Mouse (Mus musculus) fat pad, adult 2 months (tissue): ENCODE measurements at regions not wholly inside any gene's neighbourhood (a gene's known extent, or its start where the extent isn't known, plus 50 kb on each side); places are given as distances from the start of the nearest gene placed in this dataset.
A peak's percentile ranks its signal among the peaks of the same experiment; 100 is the strongest.

Experiments
- DNase-seq: peaks from one replicate; pipeline ENCODE4 v3.0.0-alpha.2; 2011; ENCODE audit warnings: low read depth, low spot score; ENCODE audit errors: extremely low read depth

DNA sequence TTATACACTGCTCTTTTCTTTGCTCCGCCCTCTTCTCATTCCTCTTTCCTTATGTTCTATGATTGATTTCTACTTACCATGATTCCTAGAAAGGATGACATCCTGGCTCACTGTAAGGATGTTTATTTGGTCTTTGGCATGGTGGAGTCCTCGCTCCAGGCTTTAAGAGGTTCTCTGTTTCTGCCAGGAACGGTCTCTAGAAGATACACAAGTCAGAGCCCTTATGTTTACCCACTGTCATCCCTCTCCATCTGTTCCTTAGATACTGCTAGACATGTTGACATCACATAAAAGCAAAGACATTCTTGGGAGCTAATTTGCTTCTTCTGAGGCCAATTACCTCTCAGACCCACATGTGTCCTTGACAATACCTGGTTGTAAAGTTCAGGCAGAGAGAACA, 552.9 kb downstream of the Gm16223 start:
- DNase-seq, result no peak

DNA sequence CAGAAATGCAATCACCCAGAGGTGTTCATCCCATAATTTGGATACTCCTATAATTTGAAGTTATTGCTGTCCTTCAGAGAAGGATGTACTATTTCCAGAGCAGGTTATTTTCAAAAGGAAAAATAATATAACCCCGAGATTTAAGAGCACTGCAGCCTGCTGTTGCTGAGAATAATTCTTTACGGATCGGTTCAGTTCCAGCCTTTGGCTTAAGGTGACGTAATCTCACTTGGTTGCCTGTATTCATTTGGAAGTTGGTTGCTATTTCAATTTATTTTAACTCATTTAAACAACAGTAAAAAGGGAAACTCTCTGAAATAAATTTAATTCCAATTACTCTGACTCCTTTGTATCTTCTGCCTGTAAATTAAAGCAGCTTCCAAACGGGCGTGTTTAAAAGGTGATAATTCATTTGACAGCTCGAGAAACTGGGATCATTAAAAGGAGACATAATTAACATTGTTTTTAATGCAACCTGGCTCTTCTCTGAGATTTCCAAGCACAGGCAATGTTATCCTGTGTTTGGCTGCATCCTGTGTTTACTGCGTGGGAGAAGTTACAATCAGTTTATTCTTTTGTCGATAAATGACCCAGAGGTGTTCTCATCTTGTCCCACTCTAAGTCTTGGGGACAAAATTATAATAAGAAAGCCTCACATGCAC, 568.5 kb downstream of the Gm16223 start:
- no peak for DNase-seq

DNA sequence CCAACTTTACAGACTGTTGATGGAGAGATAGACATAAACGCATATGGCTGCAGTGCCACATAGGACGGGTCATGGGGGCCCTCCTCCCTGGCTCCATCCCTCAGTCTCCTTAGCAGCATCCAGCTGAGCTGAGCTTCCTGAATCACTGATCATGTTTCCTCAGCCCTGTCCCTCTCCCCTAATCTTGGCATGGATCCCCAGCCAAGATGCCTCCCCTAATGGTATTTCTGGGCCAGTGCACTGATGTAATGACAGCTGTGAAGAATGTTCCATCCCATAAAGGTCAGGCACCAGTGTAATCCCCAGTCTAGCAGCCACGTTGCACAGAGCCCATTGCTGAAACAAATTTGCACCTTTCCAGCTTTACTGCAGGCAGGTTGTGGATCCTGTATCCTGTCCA, 576.5 kb upstream of the Cpeb2 start:
- no peak for DNase-seq

DNA sequence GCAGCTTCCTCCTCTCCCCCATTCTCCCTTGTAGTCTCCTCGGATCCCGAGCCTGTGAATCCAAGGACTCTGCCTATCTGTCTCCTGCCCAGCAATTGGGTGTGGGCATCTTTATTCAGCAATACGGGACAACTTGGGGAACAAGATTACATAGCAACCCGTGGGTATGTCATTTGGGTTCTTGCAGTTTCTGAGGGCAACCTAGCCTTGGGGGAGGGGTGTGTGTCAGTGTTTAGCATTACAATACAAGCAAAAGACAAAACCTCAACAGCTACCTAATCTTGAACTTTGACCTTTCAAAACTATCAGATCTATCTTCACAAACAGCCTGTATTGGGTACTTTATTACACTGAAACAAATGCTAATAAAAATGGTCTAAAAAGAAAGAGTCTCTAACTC, 573.0 kb upstream of the Cpeb2 start:
- DNase-seq, result no peak

DNA sequence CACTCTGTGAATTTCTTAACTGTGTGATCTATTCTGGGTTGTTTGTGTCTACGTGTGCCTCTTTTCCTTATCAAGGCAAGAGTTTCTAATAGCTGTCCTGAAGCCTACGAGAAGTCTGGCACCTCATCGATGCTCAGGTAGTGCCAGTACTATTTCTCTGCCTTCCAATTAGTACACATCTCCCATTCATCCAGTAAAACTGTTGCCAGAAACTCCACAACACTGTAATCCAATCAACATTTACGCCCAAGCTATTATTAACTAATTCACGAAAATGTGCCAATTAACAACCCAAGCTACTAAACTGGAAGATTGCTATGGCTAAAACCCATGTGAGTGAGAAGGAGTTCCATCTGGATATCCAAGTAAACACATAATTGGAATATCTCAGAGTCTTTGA, 553.4 kb upstream of the Cpeb2 start:
- DNase-seq, result no peak

DNA sequence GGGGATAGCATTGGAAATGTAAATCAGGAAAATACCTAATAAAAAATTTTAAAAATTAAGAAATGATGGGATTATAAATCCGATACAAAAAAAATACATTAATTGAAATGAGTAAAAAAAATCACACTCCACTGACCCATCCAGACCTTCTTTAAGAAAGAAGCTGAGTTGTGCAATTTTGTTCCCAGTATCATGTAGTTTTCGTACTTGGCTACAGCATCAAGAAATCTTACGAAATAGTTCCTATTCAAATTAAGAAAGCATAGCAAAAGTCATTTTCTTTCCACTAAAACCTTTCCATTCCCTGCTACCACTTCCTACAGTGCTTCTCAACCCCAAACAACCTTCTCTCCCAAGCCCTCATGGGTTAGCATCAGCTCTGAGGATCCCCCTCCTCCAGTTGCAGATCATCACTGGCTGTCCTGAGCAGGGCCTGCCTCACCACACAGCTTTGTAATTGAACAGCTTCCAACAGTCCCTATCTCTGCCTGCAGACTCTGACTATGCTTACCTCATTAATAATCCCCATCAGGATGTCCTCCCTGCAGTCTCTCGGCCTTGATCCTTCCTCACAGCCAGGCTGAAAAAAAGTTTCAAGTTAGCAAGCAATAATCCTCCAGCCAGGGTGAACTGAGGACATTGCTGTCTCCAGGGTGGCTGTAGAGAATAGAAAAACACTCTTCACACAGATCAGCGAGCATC, 547.5 kb upstream of the Cpeb2 start:
- peak; percentile 54 for DNase-seq

DNA sequence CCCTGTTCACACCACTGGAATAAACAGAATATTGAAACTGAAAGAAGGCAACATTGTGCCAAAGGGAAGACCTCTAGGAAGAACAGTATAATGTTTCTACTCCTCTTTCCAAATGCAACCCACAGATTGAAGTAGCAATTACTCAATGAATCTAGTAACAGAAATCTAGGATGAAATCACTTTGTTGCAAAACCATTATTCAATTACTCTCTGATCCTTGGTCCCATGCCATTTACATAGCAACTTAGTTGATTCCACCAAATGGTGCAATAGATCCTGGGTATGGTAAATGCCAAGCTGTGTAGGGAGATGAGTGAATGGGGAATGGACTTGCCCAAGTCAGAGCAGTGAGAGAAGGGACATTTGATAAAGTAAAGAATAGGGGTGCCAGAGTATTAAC, 545.8 kb upstream of the Cpeb2 start:
- DNase-seq, result peak; percentile 88
